Comparison of ENCODE assay signal across 18 mouse cellular contexts in the genomic region with DNA sequence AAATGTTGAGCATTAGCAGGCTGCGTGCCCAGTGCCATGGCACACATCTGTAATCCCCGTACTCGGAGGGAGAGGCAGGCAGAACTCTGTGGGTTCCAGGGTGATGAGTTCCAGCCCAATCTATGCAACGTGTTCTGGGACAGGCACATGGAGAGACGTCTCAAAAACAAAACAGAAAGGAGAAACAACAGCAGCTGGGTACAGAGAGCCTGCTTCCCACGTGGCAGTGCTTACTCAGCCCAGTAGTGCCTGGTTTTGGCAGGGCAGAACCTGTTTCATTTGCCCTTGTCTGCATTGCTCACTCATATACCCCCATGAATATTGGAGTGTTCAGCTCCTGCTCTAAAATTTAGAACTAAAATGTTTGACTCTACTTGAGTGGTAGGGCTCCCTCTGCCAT. TPM values are rescaled to one million over a fixed set of nuclear protein-coding genes. Genes with fewer than 3 reads are reported as not detected.
"Had no signal": no experiment of that assay in that cellular context is flagged by ENCODE, and none has a peak within 500 bp of the region (broad histone marks: within the 10 kb centered on the region; RNA-seq: fewer than 3 reads in every experiment).

No protein-coding gene starts in this region.

- DNase-seq: liver; liver, embryonic 13.5 days; liver, postnatal 0 days; lung, postnatal 14 days; spleen, adult 18-20 months; thymus, adult 18-20 months; thymus, postnatal 14 days had no signal

- H3K9ac ChIP-seq: limb, embryonic 12.5 days; liver, embryonic 13.5 days; liver, postnatal 0 days; lung, embryonic 15.5 days; midbrain, embryonic 12.5 days had no signal

- ATAC-seq: hindbrain, postnatal 0 days; liver, postnatal 0 days; midbrain, embryonic 16.5 days had no signal

- H3K4me2 ChIP-seq: limb, embryonic 12.5 days; liver, embryonic 13.5 days; lung, embryonic 15.5 days; midbrain, embryonic 12.5 days had no signal

- H3K27ac ChIP-seq: hindbrain, postnatal 0 days; limb, embryonic 12.5 days; liver, embryonic 13.5 days; lung, embryonic 15.5 days; macrophage; midbrain, embryonic 12.5 days had no signal

- H3K4me3 ChIP-seq: limb, embryonic 12.5 days; liver, embryonic 13.5 days; lung, embryonic 15.5 days; megakaryocyte, embryonic 14.5 days; midbrain, embryonic 12.5 days had no signal

- H3K4me1 ChIP-seq: limb, embryonic 12.5 days; liver, embryonic 13.5 days; lung, embryonic 15.5 days; midbrain, embryonic 12.5 days had no signal

- H3K9me3 ChIP-seq: liver, embryonic 13.5 days; lung, embryonic 15.5 days; megakaryocyte, embryonic 14.5 days; midbrain, embryonic 12.5 days had no signal

- H3K27me3 ChIP-seq: limb, embryonic 12.5 days; liver, embryonic 13.5 days; lung, embryonic 15.5 days; megakaryocyte, embryonic 14.5 days; midbrain, embryonic 12.5 days had no signal

RNA-seq across cellular contexts. Expression of a gene that starts 45.9 kb away (rescaled TPM):
- total RNA-seq: hindbrain, postnatal 0 days; layer of hippocampus, postnatal 10 days; left cerebral cortex, postnatal 36 days had no signal
- polyA plus RNA-seq: hindbrain, postnatal 0 days; macrophage; midbrain, embryonic 16.5 days; neural tube, embryonic 14.5 days had no signal

RNA-seq across cellular contexts. Expression of a gene that starts 57.9 kb away (rescaled TPM):
- total RNA-seq: hindbrain, postnatal 0 days had no signal
- polyA plus RNA-seq: intestine, embryonic 14.5 days; liver, embryonic 13.5 days had no signal
